Mouse (Mus musculus) C2C12 (cell line): ENCODE results near the gene Cngb1.

Source experiments
- CTCF ChIP-seq: IDR thresholded peaks from one replicate; pipeline ENCODE4 v1.5.1; 2011; ENCODE audit not compliant: control insufficient read depth, insufficient read depth, insufficient read length
- MYOG ChIP-seq: IDR thresholded peaks from one replicate; pipeline ENCODE4 v1.6.1; 2011; ENCODE audit not compliant: control insufficient read depth, insufficient read length; ENCODE audit errors: extremely low read depth

- TF ChIP-seq MYOG (no peak), CTCF (no peak)
Measured at GRCm38 (mm10) chr8:95331156-95331719, 24.9 kb upstream of the Cngb1 start.
